Mouse (Mus musculus): ENCODE measurements at regions not wholly inside any gene's neighbourhood (a gene's known extent, or its start where the extent isn't known, plus 50 kb on each side); places are given as distances from the start of the nearest gene placed in this dataset.
A peak's percentile ranks its signal among the peaks of the same experiment; 100 is the strongest.

DNA sequence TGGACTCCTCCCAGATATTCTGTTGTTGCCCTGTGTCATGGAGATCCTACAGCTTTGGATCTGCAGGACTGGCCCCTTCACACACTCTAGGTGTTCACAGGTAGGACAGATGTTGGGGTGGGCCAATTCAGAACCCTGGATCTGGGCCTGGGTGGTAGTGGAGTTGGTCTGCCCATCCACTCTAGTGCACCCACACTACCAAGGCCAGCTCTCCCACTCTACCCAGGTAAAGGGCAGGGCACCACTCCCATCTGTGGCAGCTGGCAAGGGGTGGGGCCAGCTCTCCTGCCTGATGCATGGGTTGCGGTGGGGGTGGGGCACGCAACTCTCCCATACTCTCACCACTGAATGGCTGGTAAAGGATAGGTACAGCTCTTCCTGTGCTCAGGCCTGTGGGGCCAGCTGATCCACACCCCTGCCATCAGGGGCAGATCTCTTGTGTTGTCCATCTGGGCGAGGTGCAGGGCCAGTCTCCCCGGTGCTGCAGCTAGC is 76.5 kb downstream of the Gja1 start:
- H3K36me3 ChIP-seq, result no peaks in the 10 kb centered on the region
- H3K9me3 ChIP-seq, result no peaks in the 10 kb centered on the region
- no peaks in the 10 kb centered on the region for H3K27me3 ChIP-seq
- ATAC-seq (ENCODE audit: low read depth), result no peak
- H3K9ac ChIP-seq, result no peak overlapping the region
- H3K27ac ChIP-seq (replicated peaks), result no peak overlapping the region
- no peaks in the 10 kb centered on the region for H3K4me1 ChIP-seq (replicated peaks)
- WGBS, result 94% methylated on average over 4 of the region's 4 CpGs
- H3K4me2 ChIP-seq, result no peak overlapping the region
- H3K4me3 ChIP-seq, result no peak overlapping the region

DNA sequence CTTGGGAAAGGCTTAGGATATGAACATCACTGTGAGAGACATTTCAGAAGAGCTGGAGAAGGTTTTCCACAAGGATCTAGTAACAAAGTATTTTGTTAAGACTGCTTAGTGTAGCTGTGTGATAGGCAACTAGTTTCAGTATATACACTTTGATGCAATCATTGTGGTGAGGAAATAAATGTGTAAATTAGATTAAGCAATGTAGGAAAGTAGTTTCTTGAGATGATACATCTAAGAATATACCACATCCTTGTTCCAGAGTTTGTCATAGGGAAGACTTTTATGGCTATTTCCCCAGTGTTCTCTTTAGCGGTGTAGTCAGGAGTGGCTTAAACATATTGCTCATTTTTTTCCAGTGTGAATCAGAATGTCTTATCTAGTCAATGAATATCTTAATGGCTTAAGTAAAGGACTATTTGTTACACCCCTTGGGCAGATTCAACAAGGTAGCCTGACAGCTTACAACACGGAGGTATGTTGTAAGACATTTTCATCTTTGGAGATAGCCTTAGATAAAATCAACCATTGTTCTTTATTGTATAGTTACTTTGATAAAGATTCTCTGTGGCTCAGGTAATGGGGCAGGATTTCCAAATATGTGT is 78.8 kb downstream of the Gja1 start:
- Histone ChIP-seq H3K27ac (replicated peaks) (no peak overlapping the region), H3K4me3 (no peak overlapping the region), H3K9ac (no peak overlapping the region), H3K27me3 (no peaks in the 10 kb centered on the region), H3K4me2 (no peak overlapping the region), H3K4me1 (replicated peaks) (no peaks in the 10 kb centered on the region), H3K36me3 (no peaks in the 10 kb centered on the region), H3K9me3 (peaks cover 5% of the 10 kb centered on the region)
- no peak for ATAC-seq (ENCODE audit: low read depth)
- WGBS, result 92% methylated on average over 2 of the region's 2 CpGs

DNA sequence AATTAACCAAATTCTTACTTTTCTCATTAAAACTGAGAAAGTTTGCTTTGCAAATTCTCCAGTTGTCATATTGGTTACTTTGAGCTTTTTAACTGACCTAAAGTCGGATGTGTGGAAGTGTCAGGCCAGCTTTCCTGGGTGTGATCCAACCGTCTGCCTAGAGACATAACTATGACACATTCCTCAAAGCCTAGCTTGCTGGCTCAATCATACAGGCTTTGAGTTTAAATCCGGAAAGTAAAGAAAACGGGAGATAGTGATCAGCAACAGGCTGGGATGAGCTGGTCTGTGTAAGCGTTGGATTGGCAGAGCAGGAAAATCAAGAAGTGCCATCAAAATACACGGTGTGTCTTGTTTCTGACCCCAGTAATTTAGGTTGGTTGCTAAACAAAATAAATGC is 91.4 kb downstream of the Gja1 start:
- Histone ChIP-seq H3K27me3 (no peaks in the 10 kb centered on the region), H3K4me2 (0 out of 2 replicates have a peak overlapping the region, but pooled peaks have one; percentile 7), H3K36me3 (no peaks in the 10 kb centered on the region), H3K9ac (no peak overlapping the region), H3K4me3 (no peak overlapping the region), H3K4me1 (replicated peaks) (no peaks in the 10 kb centered on the region), H3K27ac (replicated peaks) (no peak overlapping the region), H3K9me3 (no peaks in the 10 kb centered on the region)
- 75% methylated on average over 6 of the region's 6 CpGs for WGBS
- no peak for ATAC-seq (ENCODE audit: low read depth)

DNA sequence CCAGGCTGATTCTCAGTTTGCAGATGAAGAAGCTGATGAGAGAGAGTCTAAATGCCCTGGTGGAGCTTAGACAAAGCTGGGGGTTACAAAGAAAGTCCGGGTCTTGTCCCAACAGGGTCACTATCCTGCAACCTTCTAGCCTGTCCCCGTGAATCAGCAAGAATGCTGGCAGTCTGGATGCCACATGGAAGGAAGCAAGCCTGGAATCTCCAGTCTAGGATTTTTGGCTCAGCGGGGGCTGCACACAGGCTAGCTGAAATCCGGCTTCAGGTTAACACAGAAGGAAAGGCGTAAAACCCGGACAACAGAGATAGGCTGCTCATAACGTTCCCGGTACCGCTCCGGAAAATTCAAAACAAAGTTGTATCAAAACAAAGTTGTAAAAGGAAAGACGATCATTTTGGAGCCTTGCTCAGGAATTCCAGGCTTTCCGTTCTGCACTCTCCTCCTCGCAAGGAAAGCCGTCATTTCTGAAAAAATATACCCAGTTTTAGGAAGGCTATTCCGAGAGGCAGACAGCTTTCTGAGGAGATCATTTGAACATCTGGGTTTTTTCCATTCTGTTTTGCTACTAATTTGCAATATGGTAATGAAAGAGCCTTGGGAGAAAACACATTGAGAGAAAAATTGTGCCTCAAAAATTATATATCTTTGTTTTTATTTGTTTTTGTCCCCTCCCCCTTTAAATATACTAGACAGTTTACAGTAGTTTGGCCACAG is 92.0 kb downstream of the Gja1 start:
- peak overlapping the region; percentile 7; the same call in 1 of the 2 replicates for H3K4me2 ChIP-seq
- no peaks in the 10 kb centered on the region for H3K9me3 ChIP-seq
- no peak for ATAC-seq (ENCODE audit: low read depth)
- no peak overlapping the region for H3K27ac ChIP-seq (replicated peaks)
- no peaks in the 10 kb centered on the region for H3K4me1 ChIP-seq (replicated peaks)
- no peaks in the 10 kb centered on the region for H3K27me3 ChIP-seq
- no peaks in the 10 kb centered on the region for H3K36me3 ChIP-seq
- H3K4me3 ChIP-seq, result no peak overlapping the region
- WGBS, result 67% methylated on average over 15 of the region's 15 CpGs
- H3K9ac ChIP-seq, result no peak overlapping the region

DNA sequence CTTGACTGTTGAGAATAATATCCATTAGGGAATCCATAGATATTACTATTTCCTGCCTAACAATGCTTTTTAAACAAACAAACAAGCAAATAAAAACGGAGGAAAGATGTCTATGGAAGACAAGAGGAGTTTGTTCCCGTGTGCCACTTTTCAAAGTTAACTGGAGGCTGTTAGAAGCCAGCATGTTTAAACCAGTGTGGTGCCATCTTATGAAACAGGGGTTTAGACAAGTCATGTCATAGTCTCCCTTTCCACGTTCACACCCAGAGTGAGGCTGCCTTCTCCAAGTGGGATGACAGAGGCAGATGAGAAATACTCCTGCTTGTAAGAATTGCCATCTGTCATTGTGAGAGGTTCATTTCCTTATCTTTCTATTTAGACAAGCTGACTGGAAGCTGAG is 92.8 kb downstream of the Gja1 start:
- H3K27ac ChIP-seq (replicated peaks), result no peak overlapping the region
- no peak overlapping the region for H3K4me3 ChIP-seq
- no peak overlapping the region for H3K4me2 ChIP-seq
- no peak for ATAC-seq (ENCODE audit: low read depth)
- no peaks in the 10 kb centered on the region for H3K9me3 ChIP-seq
- H3K4me1 ChIP-seq (replicated peaks), result no peaks in the 10 kb centered on the region
- WGBS, result 81% methylated on average over 3 of the region's 3 CpGs
- H3K27me3 ChIP-seq, result no peaks in the 10 kb centered on the region
- no peak overlapping the region for H3K9ac ChIP-seq
- no peaks in the 10 kb centered on the region for H3K36me3 ChIP-seq

DNA sequence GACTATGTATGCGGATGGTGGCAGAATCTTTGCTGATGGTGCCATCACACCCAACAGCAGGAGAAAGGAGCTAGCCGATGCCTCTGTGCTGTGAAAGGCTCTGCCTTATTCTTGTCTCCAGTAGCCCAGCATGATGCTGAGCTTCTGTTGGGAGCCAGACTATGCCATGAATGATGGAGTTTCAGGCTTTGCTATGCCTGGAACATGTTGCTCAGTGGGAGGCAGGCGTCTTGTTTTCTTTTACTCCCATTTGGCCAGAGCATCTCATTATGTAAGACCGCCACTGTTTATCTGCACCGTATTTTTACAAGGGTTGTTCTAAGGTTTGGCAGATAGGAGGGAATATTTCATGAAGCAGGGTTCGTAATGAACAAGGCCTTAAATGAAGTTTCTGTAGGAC is 97.8 kb downstream of the Gja1 start:
- no peak overlapping the region for H3K27ac ChIP-seq (replicated peaks)
- H3K9ac ChIP-seq, result no peak overlapping the region
- no peaks in the 10 kb centered on the region for H3K9me3 ChIP-seq
- no peak overlapping the region for H3K4me2 ChIP-seq
- H3K4me1 ChIP-seq (replicated peaks), result no peaks in the 10 kb centered on the region
- no peaks in the 10 kb centered on the region for H3K27me3 ChIP-seq
- ATAC-seq (ENCODE audit: low read depth), result no peak
- H3K36me3 ChIP-seq, result no peaks in the 10 kb centered on the region
- 69% methylated on average over 6 of the region's 6 CpGs for WGBS
- H3K4me3 ChIP-seq, result no peak overlapping the region

DNA sequence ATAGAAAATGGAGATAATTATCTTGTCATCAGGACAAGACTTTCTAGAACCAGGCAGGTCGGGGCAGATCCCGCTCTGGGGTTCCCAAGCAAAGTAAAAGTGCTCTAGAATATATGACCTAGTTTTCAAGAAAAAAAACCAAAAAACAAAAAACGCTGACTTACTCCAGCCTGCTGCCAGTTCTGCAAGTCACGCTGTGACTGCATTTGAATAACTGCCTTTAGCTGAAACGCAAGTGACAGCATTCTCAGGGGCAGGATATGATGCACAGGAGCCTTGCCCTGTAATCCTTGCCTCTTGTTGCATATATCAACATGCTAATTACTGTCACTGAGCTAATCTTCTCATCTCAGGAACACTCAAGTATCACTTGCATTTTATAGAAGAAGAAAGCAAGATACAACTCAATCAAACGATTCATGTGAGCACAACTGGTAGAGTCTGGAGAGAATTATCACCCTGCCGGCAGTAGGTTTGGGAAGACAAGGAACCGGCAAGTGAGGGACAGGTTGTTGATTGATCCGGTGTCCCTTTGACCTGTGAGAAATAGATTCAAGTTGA is 105.1 kb downstream of the Gja1 start:
- WGBS, result 71% methylated on average over 9 of the region's 9 CpGs
- no peak overlapping the region for H3K9ac ChIP-seq
- H3K4me3 ChIP-seq, result no peak overlapping the region

DNA sequence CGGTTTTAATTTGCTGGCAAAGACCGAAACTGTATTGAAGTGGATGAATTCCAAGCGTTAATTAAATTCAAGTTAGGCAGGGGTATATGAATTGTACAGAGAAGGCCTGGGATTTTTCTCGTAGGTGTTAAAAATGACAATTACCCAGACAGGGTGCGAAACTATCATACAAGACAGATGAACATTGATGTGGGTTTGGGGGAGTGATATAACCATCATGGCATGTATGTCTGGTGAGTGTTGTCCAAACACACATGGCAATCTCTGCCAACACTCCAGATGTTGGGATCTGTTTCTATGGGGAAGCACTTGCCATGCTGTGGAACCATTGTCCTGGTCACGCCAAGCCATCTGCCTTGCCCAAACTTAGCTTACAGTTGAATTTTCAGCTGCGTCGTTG is 107.8 kb downstream of the Gja1 start:
- no peaks in the 10 kb centered on the region for H3K9me3 ChIP-seq
- H3K4me1 ChIP-seq (replicated peaks), result no peaks in the 10 kb centered on the region
- no peak overlapping the region for H3K9ac ChIP-seq
- no peak overlapping the region for H3K27ac ChIP-seq (replicated peaks)
- H3K4me2 ChIP-seq, result no peak overlapping the region
- no peak for ATAC-seq (ENCODE audit: low read depth)
- no peaks in the 10 kb centered on the region for H3K27me3 ChIP-seq
- H3K36me3 ChIP-seq, result no peaks in the 10 kb centered on the region
- 94% methylated on average over 8 of the region's 8 CpGs for WGBS
- no peak overlapping the region for H3K4me3 ChIP-seq

More for the DNA sequence above, 105.1 kb downstream of the Gja1 start:
- Histone ChIP-seq H3K27me3 (no peaks in the 10 kb centered on the region), H3K36me3 (no peaks in the 10 kb centered on the region), H3K9me3 (no peaks in the 10 kb centered on the region), H3K4me1 (replicated peaks) (no peaks in the 10 kb centered on the region), H3K27ac (replicated peaks) (no peak overlapping the region), H3K4me2 (no peak overlapping the region)
- no peak for ATAC-seq (ENCODE audit: low read depth)

DNA sequence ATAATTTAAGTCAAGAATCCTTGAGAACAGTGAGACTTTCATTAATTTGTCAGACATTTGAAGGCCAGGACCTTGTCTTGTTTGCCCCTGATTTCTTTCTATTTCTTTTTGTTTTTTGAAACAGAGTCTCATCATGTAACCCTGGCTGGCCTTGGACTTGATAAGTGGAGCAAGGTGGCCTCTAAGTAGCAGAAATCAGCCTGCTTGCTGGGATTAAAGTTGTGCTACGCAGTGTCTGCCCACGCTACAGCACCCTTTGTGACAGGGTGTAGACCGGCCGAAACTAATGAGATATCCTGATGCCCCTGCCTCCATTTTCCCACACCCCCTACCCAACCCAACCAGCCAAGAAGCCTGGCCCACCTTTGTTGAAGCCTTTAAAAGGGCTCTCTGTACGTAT is 108.6 kb downstream of the Gja1 start:
- Histone ChIP-seq H3K27me3 (no peaks in the 10 kb centered on the region), H3K4me3 (no peak overlapping the region), H3K9ac (no peak overlapping the region), H3K36me3 (no peaks in the 10 kb centered on the region), H3K9me3 (no peaks in the 10 kb centered on the region), H3K4me1 (replicated peaks) (no peaks in the 10 kb centered on the region), H3K4me2 (no peak overlapping the region), H3K27ac (replicated peaks) (no peak overlapping the region)
- WGBS, result 96% methylated on average over 5 of the region's 5 CpGs
- ATAC-seq (ENCODE audit: low read depth), result no peak

DNA sequence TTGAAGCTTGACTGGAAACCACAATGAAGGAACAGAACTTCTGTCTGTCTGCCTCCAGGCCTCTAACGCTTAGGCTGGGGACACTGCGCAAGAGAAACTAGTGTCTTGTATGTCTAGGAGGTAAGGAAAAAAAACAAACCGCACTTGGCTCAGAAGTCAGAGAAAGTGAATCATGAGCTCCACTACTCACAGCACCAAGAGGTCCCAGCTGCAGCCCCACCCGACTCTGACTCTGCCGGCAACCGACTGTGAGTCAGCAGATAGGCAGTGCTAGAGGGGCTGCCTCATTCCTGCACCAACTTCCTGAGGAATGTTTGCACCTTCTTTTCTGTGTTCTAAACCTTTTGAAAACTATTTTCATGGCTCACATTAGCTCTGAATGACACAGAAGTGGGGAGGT is 109.5 kb downstream of the Gja1 start:
- Histone ChIP-seq H3K4me1 (replicated peaks) (no peaks in the 10 kb centered on the region), H3K9ac (no peak overlapping the region), H3K9me3 (no peaks in the 10 kb centered on the region), H3K27ac (replicated peaks) (no peak overlapping the region), H3K4me3 (no peak overlapping the region), H3K36me3 (no peaks in the 10 kb centered on the region), H3K4me2 (no peak overlapping the region), H3K27me3 (no peaks in the 10 kb centered on the region)
- ATAC-seq (ENCODE audit: low read depth), result no peak
- 70% methylated on average over 6 of the region's 6 CpGs for WGBS

DNA sequence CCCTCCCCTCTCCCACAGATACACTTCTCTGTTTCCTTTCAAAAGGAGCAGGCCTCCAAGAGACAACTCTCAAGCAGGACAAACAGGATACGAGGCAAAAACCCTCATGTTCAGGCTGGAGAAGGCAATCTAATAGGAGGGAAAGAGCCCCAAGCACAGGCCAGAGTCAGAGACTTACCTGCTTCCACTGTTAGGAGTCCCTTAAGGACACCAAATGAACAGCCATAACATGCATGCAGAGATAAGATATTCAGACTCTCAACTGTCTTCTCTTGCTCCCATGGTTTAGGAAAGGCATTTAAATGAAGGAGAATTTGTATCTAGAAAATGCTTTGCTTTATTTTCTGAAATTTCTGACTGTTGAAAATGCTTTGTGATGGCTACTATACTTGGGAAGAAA is 116.3 kb downstream of the Gja1 start:
- Histone ChIP-seq H3K9me3 (no peaks in the 10 kb centered on the region), H3K4me3 (no peak overlapping the region), H3K36me3 (no peaks in the 10 kb centered on the region), H3K4me1 (replicated peaks) (no peaks in the 10 kb centered on the region), H3K27ac (replicated peaks) (no peak overlapping the region), H3K9ac (no peak overlapping the region), H3K4me2 (no peak overlapping the region), H3K27me3 (no peaks in the 10 kb centered on the region)
- WGBS, result 46% methylated on average over 1 of the region's 1 CpGs
- no peak for ATAC-seq (ENCODE audit: low read depth)

DNA sequence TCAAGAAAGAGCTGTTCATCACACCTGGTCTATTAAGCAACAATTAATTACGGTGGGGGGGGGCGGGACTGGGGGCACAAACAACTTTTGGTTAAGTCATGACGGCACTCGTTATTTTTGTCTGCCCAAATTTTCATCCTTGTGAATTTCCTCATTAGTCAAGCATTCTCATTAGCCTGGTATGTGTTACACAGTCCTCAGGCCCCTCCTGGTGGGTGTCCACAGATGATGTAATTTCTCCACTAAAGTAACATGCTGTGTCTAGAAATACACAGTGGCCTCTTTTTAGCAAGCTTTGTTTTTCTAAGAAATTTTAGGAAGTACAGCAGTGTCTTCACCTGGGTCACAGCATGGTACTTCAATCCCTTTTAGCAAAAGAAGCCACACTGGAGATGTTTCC is 118.2 kb downstream of the Gja1 start:
- no peak overlapping the region for H3K27ac ChIP-seq (replicated peaks)
- no peak overlapping the region for H3K9ac ChIP-seq
- H3K36me3 ChIP-seq, result no peaks in the 10 kb centered on the region
- no peaks in the 10 kb centered on the region for H3K27me3 ChIP-seq
- 83% methylated on average over 4 of the region's 4 CpGs for WGBS
- H3K4me2 ChIP-seq, result no peak overlapping the region
- no peak overlapping the region for H3K4me3 ChIP-seq
- H3K4me1 ChIP-seq (replicated peaks), result no peaks in the 10 kb centered on the region
- no peaks in the 10 kb centered on the region for H3K9me3 ChIP-seq
- no peak for ATAC-seq (ENCODE audit: low read depth)

All from neural tube, embryonic 13.5 days (tissue).